Mouse (Mus musculus) stomach, adult 2 months (tissue): Measurements from ENCODE around the gene Tnpo3. TPM values are rescaled to one million over a fixed set of nuclear protein-coding genes. Genes with fewer than 3 reads are reported as not detected.

Experiments
- polyA plus RNA-seq: library from polyadenylated mRNA; depleted of rRNA; stranded (reverse); fragments of >200 nt; gene quantifications from 2 replicates; pipeline ENCODE4 v1.2.3, GENCODE M21; 2012; rRNA removed

Tnpo3 gene
- polyA plus RNA-seq, result 15.3 and 27.6 TPM in 2 replicates

GRCm38 (mm10) chr6:29609111-29610019 is at the start of gene Tnpo3:
TSS of gene Tnpo3 (minus strand) at chr6:29609887.

GRCm38 (mm10) chr6:29526281-29527251 is 83.1 kb downstream of the Tnpo3 start, which contains the start of gene Irf5:
TSS of gene Irf5 (plus strand) at chr6:29526625.

GRCm38 (mm10) chr6:29507447-29508309 is 102.0 kb downstream of the Tnpo3 start, which contains the start of gene Kcp:
TSS of gene Kcp (minus strand) at chr6:29507952.

Other genes starting within 250 kb of the Tnpo3 start
- gene Opn1sw, start 221.4 kb downstream of the Tnpo3 start, polyA plus RNA-seq, result 0.36 and 0.42 TPM in 2 replicates
- gene Ccdc136, start 213.6 kb downstream of the Tnpo3 start, polyA plus RNA-seq, result 4.3 and 5.5 TPM in 2 replicates
- 14.1 and 17.3 TPM in 2 replicates for gene Flnc, start 176.6 kb downstream of the Tnpo3 start, polyA plus RNA-seq
- 162 and 232 TPM in 2 replicates for gene Atp6v1f, start 142.2 kb downstream of the Tnpo3 start, polyA plus RNA-seq
- gene Atp6v1fnb, start 138.4 kb downstream of the Tnpo3 start, polyA plus RNA-seq, result not detected in 2 replicates
- 6.6 and 7.7 TPM in 2 replicates for gene Kcp, start 101.9 kb downstream of the Tnpo3 start, polyA plus RNA-seq
- gene Irf5, start 83.3 kb downstream of the Tnpo3 start, polyA plus RNA-seq, result 9.4 and 11.8 TPM in 2 replicates
- 5.6 and 7.3 TPM in 2 replicates for gene Tspan33, start 84.3 kb upstream of the Tnpo3 start, polyA plus RNA-seq
- gene Smo, start 125.6 kb upstream of the Tnpo3 start, polyA plus RNA-seq, result 13.4 TPM in 2 replicates
- 16.3 and 21.9 TPM in 2 replicates for gene Ahcyl2, start 158.1 kb upstream of the Tnpo3 start, polyA plus RNA-seq